Mouse (Mus musculus): ENCODE measurements around the gene Alyref. TPM values are rescaled to one million over a fixed set of nuclear protein-coding genes. Genes with fewer than 3 reads are reported as not detected.

Gene Alyref
- polyA plus RNA-seq, 1 experiment from 2014 or later = 237 TPM

DNA sequence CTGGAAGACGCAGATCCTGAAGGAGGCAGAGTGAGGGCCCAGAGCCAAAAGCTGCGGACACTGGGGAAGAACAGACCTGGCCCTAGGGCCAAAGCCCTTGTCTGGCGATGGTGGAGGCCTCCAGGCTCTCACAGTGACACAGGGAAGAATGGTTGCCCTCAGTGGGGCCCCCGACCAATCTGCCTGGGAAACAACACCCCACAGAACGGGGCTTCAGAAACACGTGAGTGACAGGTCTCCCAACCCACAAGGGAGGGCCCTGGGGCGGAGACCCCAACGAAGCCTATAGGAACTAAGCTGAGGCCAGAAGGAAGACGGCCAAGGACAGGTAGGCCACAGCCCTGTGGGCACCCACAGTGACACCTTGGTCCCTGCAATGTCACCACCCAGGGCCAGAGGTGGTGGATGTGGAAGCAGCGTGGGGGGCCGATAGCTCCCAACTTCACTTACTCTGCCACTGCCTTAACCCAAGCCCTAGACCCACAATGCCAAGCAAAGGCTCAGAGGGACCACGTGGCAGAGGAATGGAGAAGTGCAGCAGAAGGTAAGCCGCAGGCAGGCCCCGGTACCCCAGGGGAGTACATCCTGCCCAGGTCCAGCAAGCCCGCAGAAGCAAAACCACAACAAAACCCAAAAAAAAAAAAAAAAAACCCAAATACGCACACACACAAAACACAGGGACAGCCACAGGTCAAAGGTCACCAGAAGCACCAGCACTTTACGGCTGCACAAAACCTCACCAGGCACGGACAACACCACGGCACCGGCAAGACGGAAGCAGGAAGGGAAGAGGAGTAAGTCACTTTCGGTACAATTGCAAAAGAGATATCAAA lies 29.5 kb upstream of the Alyref start:
- DNase-seq (ENCODE audit: low spot score) (no peak), ATAC-seq (ENCODE audit: low FRiP score) (no peak)
- no peak overlapping the region for H3K9ac ChIP-seq
- H3K36me3 ChIP-seq (replicated peaks; ENCODE audit: control insufficient read depth, insufficient read depth) = peaks cover 35% of the 10 kb centered on the region
- 84% methylated on average over 22 of the region's 22 CpGs for WGBS
- H3K4me3 ChIP-seq (replicated peaks; ENCODE audit: low read length) = no peak overlapping the region
- H3K27ac ChIP-seq = no peak overlapping the region
- H3K4me2 ChIP-seq (replicated peaks) = no peak overlapping the region
- H3K4me1 ChIP-seq (replicated peaks; ENCODE audit: control insufficient read depth, insufficient read depth, low read length) = peaks cover 52% of the 10 kb centered on the region
- H3K9me3 ChIP-seq (ENCODE audit: control insufficient read depth, low read length) = no peaks in the 10 kb centered on the region
- H3K27me3 ChIP-seq (ENCODE audit: control insufficient read depth, insufficient read depth, low read length) = no peaks in the 10 kb centered on the region

DNA sequence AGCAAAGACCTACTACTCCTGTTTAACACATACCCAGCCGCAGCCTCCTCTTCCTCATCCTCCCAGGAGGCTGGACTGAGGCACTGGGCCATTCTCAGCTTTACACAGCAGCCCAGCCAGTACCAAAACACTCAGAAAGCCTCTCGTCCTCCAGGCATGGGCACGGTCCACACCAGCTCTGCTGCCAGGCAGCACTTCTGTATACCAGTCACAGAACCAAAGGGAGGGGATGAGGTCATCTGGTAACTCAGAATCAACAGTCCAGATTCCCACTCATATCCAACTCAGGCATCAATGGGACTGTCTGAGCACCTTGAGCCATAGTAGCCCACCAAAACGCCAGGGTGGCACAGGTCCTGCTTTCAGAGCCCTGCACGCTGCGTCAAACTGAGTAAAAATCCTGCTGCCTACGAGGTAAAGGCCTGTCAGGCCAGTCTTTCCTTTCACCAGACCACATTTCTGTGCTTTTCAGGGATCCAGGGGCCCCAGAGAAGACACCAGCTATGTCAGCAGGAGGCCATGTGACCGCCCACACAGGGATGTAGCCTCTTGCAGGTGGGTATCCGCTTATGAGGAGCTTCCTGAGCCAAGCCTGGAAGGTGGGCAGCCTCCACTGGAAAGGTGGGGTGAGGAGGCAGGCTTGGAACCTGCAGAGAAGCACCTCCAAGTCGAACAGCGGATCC lies 28.8 kb upstream of the Alyref start:
- no peak overlapping the region for H3K9ac ChIP-seq
- H3K9me3 ChIP-seq (ENCODE audit: control insufficient read depth, low read length) = no peaks in the 10 kb centered on the region
- peaks cover 41% of the 10 kb centered on the region for H3K36me3 ChIP-seq (replicated peaks; ENCODE audit: control insufficient read depth, insufficient read depth)
- no peak overlapping the region for H3K27ac ChIP-seq
- no peak for DNase-seq (ENCODE audit: low spot score)
- no peak for ATAC-seq (ENCODE audit: low FRiP score)
- no peak overlapping the region for H3K4me3 ChIP-seq (replicated peaks; ENCODE audit: low read length)
- peaks cover 46% of the 10 kb centered on the region for H3K4me1 ChIP-seq (replicated peaks; ENCODE audit: control insufficient read depth, insufficient read depth, low read length)
- WGBS = 93% methylated on average over 11 of the region's 11 CpGs
- H3K4me2 ChIP-seq (replicated peaks) = no peak overlapping the region
- H3K27me3 ChIP-seq (ENCODE audit: control insufficient read depth, insufficient read depth, low read length) = no peaks in the 10 kb centered on the region

DNA sequence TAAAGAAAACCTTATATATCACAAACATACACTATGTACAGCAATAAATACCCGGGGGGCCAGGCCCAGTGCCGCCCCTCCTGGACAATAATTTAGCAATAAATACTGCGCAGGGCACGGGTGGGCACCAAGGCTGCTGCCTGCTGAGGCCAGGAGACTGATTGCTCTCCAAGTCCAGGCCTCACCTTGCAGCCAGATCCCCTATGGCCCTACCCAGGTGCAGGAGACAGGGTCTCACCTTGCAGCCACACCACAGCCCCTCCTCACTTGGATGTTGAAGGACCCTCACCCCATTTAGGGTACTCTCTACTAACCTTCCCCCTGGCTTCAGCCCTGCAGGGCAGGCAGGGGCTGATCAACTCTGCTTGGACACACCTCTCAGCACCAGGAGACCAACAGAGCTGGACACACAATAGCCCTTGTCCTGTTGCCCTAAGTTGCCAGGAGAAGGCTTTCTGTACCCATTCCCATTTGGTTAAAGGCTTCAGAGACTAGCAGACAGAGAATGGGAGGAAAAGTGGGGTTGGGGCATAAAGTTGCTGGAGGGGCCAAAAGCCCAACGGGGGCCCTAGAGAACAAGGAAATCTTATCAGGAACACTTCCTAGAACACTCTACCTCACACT lies 27.1 kb upstream of the Alyref start, which contains the start of gene Sirt7:
Gene Sirt7, minus strand, starts transcription at position 89 of the 624 bp plus-strand sequence.
- WGBS = 19% methylated on average over 5 of the region's 5 CpGs
- DNase-seq (ENCODE audit: low spot score) (no peak), ATAC-seq (ENCODE audit: low FRiP score) (peak; percentile 25; the same call in 1 of the 2 replicates)
- H3K9me3 ChIP-seq (ENCODE audit: control insufficient read depth, low read length) = no peaks in the 10 kb centered on the region
- H3K9ac ChIP-seq = peak within 1 kb of the TSS; percentile 69
- H3K27ac ChIP-seq = peak within 1 kb of the TSS; percentile 66
- peaks cover 31% of the 10 kb centered on the region for H3K4me1 ChIP-seq (replicated peaks; ENCODE audit: control insufficient read depth, insufficient read depth, low read length)
- H3K4me2 ChIP-seq (replicated peaks) = peak within 1 kb of the TSS; percentile 95
- H3K36me3 ChIP-seq (replicated peaks; ENCODE audit: control insufficient read depth, insufficient read depth) = peaks cover 58% of the 10 kb centered on the region
- H3K27me3 ChIP-seq (ENCODE audit: control insufficient read depth, insufficient read depth, low read length) = no peaks in the 10 kb centered on the region
- peak within 1 kb of the TSS; percentile 76 for H3K4me3 ChIP-seq (replicated peaks; ENCODE audit: low read length)

DNA sequence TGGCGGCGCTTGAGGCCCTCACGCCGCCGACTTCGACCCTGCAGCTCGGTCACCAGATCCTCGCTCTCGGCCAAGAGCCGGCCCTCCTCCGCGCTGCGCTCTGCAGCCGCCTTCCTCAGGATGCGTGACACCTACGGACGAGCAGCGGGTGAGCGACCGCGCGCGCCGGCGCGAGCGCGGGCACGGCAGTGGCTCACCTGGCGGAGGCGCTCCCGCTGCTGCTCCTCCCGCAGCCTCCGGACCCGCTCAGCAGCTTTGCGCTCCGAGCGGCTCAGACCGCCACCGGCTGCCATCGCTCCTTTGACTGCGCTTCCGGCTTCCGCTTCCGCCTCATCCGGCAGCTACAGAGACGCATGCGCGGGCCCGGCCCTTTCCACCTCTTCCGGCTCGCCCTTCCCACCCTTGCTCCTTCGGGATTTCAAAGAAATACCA lies 26.5 kb upstream of the Alyref start:
- Histone ChIP-seq H3K4me1 (replicated peaks; ENCODE audit: control insufficient read depth, insufficient read depth, low read length) (peaks cover 26% of the 10 kb centered on the region), H3K4me2 (replicated peaks) (peak overlapping the region; percentile 95), H3K4me3 (replicated peaks; ENCODE audit: low read length) (peak overlapping the region; percentile 76), H3K36me3 (replicated peaks; ENCODE audit: control insufficient read depth, insufficient read depth) (peaks cover 63% of the 10 kb centered on the region), H3K27ac (peak overlapping the region; percentile 66), H3K9me3 (ENCODE audit: control insufficient read depth, low read length) (no peaks in the 10 kb centered on the region), H3K27me3 (ENCODE audit: control insufficient read depth, insufficient read depth, low read length) (no peaks in the 10 kb centered on the region), H3K9ac (peak overlapping the region; percentile 69)
- ATAC-seq (ENCODE audit: low FRiP score) (peak; percentile 81), DNase-seq (ENCODE audit: low spot score) (peak; percentile 83)
- whole genome bisulfite sequencing = under 1% methylated on average over 45 of the region's 53 CpGs

DNA sequence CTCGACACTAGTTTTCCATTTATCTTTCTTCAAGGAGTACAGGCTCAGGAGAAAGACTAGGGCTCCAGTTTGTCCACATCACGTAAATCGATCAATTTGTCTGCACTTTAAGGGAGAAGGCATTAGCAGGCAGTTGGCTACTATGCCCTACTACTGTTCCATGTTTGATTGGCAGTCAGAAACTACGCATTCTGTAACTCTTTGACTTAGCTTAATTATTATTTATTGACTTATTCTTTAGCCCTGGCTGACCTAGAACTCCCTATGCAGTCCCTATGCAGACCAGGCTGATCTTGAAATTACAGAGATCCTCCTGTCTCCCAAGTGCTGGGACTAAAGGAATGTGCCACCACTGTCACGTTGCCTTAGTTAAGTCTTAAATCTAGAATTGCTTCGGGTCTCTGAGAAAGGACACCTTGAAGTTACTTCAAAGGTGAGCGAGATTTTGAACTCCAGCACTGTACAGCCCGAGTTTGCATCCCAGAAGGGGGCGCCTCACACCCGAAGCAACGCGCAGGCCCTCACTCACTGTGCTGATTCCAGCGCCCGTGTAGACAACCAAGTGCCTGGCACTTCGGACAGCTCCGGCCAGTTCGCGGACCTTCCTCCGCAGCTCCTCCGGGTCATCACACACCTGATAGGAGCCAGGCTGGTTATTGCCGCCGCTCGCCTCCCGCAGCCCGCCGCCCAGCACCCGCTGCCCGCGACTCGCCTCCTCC lies 26.0 kb upstream of the Alyref start:
- WGBS = 13% methylated on average over 28 of the region's 30 CpGs
- Histone ChIP-seq H3K9me3 (ENCODE audit: control insufficient read depth, low read length) (no peaks in the 10 kb centered on the region), H3K4me1 (replicated peaks; ENCODE audit: control insufficient read depth, insufficient read depth, low read length) (peaks cover 20% of the 10 kb centered on the region), H3K27ac (peak overlapping the region; percentile 66), H3K27me3 (ENCODE audit: control insufficient read depth, insufficient read depth, low read length) (no peaks in the 10 kb centered on the region), H3K4me3 (replicated peaks; ENCODE audit: low read length) (peak overlapping the region; percentile 76), H3K9ac (peak overlapping the region; percentile 69), H3K36me3 (replicated peaks; ENCODE audit: control insufficient read depth, insufficient read depth) (peaks cover 64% of the 10 kb centered on the region), H3K4me2 (replicated peaks) (peak overlapping the region; percentile 95)
- DNase-seq (ENCODE audit: low spot score) = peak; percentile 45
- no peak for ATAC-seq (ENCODE audit: low FRiP score)

DNA sequence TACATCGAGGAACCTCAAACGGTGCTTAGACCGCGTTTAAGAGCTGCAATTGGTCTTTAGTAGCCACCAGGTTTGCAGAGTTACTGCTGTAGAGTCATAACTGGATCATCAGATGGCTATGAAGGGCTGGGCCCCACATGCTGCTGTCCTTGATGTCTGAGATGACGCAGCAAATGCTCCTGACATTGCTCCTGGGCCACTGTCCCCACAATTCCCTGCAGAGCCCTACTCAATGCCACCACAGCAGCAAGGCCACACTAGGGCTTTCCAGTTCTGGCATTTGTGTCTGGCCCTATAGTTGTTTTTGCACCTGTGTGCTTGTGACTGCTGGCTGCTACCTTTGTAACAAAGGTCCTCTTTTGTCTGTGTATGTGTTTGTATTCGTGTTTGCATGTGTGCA lies 24.6 kb upstream of the Alyref start:
- H3K36me3 ChIP-seq (replicated peaks; ENCODE audit: control insufficient read depth, insufficient read depth) = peaks cover 66% of the 10 kb centered on the region

DNA sequence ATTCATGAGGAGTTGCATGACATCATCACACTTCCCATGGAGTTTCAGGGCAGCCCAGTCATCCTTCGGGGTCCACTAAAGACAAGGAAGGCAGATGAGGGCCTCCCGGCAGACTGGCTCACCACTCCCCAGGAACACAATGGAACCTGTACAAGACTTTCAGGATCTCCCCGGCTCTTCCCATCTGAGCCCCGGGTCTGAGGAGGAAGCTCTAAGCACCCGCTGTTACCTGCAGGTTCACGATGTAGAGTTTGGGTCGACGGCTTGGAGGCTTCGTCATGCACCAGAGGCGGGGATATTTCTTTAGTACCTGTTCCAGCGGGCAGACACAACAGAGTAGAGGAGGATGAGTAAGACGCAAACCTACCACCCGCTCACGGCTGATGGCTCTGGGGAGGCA lies 22.0 kb upstream of the Alyref start:
- no peak overlapping the region for H3K27ac ChIP-seq
- 95% methylated on average over 14 of the region's 14 CpGs for WGBS
- no peaks in the 10 kb centered on the region for H3K9me3 ChIP-seq (ENCODE audit: control insufficient read depth, low read length)
- H3K9ac ChIP-seq = no peak overlapping the region
- no peak overlapping the region for H3K4me3 ChIP-seq (replicated peaks; ENCODE audit: low read length)
- no peak for ATAC-seq (ENCODE audit: low FRiP score)
- no peak overlapping the region for H3K4me2 ChIP-seq (replicated peaks)
- DNase-seq (ENCODE audit: low spot score) = no peak
- H3K27me3 ChIP-seq (ENCODE audit: control insufficient read depth, insufficient read depth, low read length) = no peaks in the 10 kb centered on the region
- H3K4me1 ChIP-seq (replicated peaks; ENCODE audit: control insufficient read depth, insufficient read depth, low read length) = peaks cover 33% of the 10 kb centered on the region
- peaks cover 60% of the 10 kb centered on the region for H3K36me3 ChIP-seq (replicated peaks; ENCODE audit: control insufficient read depth, insufficient read depth)

More for the DNA sequence above, 24.6 kb upstream of the Alyref start:
- Histone ChIP-seq H3K4me1 (replicated peaks; ENCODE audit: control insufficient read depth, insufficient read depth, low read length) (peaks cover 20% of the 10 kb centered on the region), H3K9ac (no peak overlapping the region), H3K4me3 (replicated peaks; ENCODE audit: low read length) (no peak overlapping the region), H3K4me2 (replicated peaks) (no peak overlapping the region), H3K27ac (no peak overlapping the region), H3K27me3 (ENCODE audit: control insufficient read depth, insufficient read depth, low read length) (no peaks in the 10 kb centered on the region), H3K9me3 (ENCODE audit: control insufficient read depth, low read length) (no peaks in the 10 kb centered on the region)
- ATAC-seq (ENCODE audit: low FRiP score) (no peak), DNase-seq (ENCODE audit: low spot score) (no peak)
- 92% methylated on average over 6 of the region's 6 CpGs for WGBS

DNA sequence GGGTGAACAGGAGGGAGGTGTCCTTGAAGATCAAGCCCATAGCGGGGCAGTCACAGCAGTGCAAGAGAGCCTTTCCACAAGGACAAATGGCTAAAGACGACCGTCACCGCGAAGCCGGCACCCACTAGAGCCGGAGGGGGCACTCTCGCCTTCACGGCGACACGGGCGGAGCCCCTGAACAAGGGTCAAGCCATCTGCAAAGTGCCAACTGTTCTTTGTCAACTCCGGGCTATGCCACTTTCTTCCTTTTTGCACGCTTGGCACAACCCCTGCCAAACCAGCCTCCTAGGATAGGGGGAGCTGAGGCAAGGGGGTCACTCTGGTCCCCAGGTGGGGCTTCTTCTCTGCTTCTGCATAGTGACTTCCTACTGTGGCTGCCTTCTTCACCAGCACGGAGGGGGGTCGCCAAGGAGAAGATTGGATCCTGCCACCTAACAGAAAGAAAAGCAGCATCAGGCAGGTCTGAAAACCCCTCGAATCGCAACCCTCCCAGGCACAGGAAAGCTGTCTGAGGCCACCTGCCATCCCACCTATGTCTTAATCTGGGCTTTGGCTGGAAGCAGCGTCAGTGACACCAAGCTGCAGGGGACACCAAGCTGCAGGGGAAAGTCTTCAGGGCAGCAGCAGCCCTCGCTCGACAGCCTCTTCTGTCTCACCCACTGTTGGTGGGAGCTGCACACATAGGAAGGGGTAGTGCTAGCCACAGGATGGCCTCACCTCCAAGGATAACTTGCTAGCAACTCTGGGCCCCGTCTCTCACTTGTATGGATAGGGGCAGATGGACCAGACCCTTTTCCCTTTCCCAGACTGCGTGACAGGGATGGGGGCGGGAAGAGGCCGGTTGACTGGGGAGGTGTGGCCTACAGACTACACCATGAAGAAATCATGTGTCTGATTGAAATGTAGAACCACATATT lies 20.7 kb upstream of the Alyref start:
- no peak overlapping the region for H3K4me3 ChIP-seq (replicated peaks; ENCODE audit: low read length)
- peaks cover 25% of the 10 kb centered on the region for H3K4me1 ChIP-seq (replicated peaks; ENCODE audit: control insufficient read depth, insufficient read depth, low read length)
- no peaks in the 10 kb centered on the region for H3K27me3 ChIP-seq (ENCODE audit: control insufficient read depth, insufficient read depth, low read length)
- ATAC-seq (ENCODE audit: low FRiP score) (no peak), DNase-seq (ENCODE audit: low spot score) (no peak)
- H3K4me2 ChIP-seq (replicated peaks) = no peak overlapping the region
- no peak overlapping the region for H3K9ac ChIP-seq
- H3K9me3 ChIP-seq (ENCODE audit: control insufficient read depth, low read length) = no peaks in the 10 kb centered on the region
- 0 out of 2 replicates have a peak overlapping the region, but pooled peaks have one; percentile 4 for H3K27ac ChIP-seq
- H3K36me3 ChIP-seq (replicated peaks; ENCODE audit: control insufficient read depth, insufficient read depth) = peaks cover 67% of the 10 kb centered on the region
- WGBS = 93% methylated on average over 25 of the region's 25 CpGs

Measured in hindbrain, embryonic 14.5 days (tissue).